Mouse (Mus musculus) kidney, adult 9 months (tissue): ENCODE results near the gene Abca8b.
"Not testable (repeated sequence)": the region's sequence is repeated elsewhere in the genome, so short reads cannot be mapped to it uniquely, and the experiment has no call there.

Experiments used
- DNase-seq: peaks from one replicate; pipeline ENCODE4 v3.0.0; 2022

Abca8b gene

GRCm38 (mm10) chr11:109995624-109996023, at the start of gene Abca8b:
TSS of gene Abca8b (minus strand) at chr11:109995845.
- peak; percentile 64 for DNase-seq

GRCm38 (mm10) chr11:110037795-110038194, 42.1 kb upstream of the Abca8b start:
- DNase-seq, result no peak

- peak; percentile 13 for DNase-seq
Observed at GRCm38 (mm10) chr11:110028913-110029695, 33.5 kb upstream of the Abca8b start.

GRCm38 (mm10) chr11:110010836-110011546, 15.3 kb upstream of the Abca8b start:
- DNase-seq, result peak; percentile 13

GRCm38 (mm10) chr11:109995013-109995412, 632 bp downstream of the Abca8b start:
- peak; percentile 34 for DNase-seq

GRCm38 (mm10) chr11:109994014-109994413, 1.6 kb downstream of the Abca8b start:
- no peak for DNase-seq

GRCm38 (mm10) chr11:109991270-109991669, 4.4 kb downstream of the Abca8b start:
- no peak for DNase-seq

GRCm38 (mm10) chr11:109990256-109990655, 5.4 kb downstream of the Abca8b start:
- no peak for DNase-seq

- no peak for DNase-seq
Observed at GRCm38 (mm10) chr11:109988164-109988563, 7.5 kb downstream of the Abca8b start.

GRCm38 (mm10) chr11:109987460-109988072, 8.1 kb downstream of the Abca8b start:
- DNase-seq, result not testable (repeated sequence)

GRCm38 (mm10) chr11:109981872-109982271, 13.8 kb downstream of the Abca8b start:
- DNase-seq, result no peak

- DNase-seq, result peak; percentile 40
Observed at GRCm38 (mm10) chr11:109970521-109970920, 25.1 kb downstream of the Abca8b start.

- DNase-seq, result no peak
Observed at GRCm38 (mm10) chr11:109961495-109962492, 33.9 kb downstream of the Abca8b start.

- no peak for DNase-seq
Observed at GRCm38 (mm10) chr11:109955185-109955584, 40.5 kb downstream of the Abca8b start.

- DNase-seq, result no peak
Observed at GRCm38 (mm10) chr11:109936915-109937314, 58.7 kb downstream of the Abca8b start.

GRCm38 (mm10) chr11:109933207-109933606, 62.4 kb downstream of the Abca8b start:
- not testable (repeated sequence) for DNase-seq

- DNase-seq, result no peak
Observed at GRCm38 (mm10) chr11:109928489-109928888, 67.2 kb downstream of the Abca8b start.

GRCm38 (mm10) chr11:109926718-109927680, 68.6 kb downstream of the Abca8b start:
- no peak for DNase-seq

GRCm38 (mm10) chr11:109922236-109922635, 73.4 kb downstream of the Abca8b start:
- no peak for DNase-seq

GRCm38 (mm10) chr11:109919480-109919879, 76.2 kb downstream of the Abca8b start:
- DNase-seq, result no peak

- no peak for DNase-seq
Observed at GRCm38 (mm10) chr11:109916654-109917053, 79.0 kb downstream of the Abca8b start.
